Mouse (Mus musculus) frontal cortex, adult 2 months (tissue): ENCODE data around the gene Exosc10. TPM values are rescaled to one million over a fixed set of nuclear protein-coding genes. Genes with fewer than 3 reads are reported as not detected.

Experiments used
- DNase-seq, 2 experiments: peaks; one replicate each; pipeline ENCODE4 v3.0.0; 2022; ENCODE audit warnings: low spot score in 1 of 2; ENCODE audit errors: extremely low spot score in 1 of 2
- polyA plus RNA-seq: library from polyadenylated mRNA; depleted of rRNA; stranded (reverse); fragments of >200 nt; gene quantifications from 2 replicates; pipeline ENCODE4 v1.2.3, GENCODE M21; 2012

Exosc10 gene
- polyA plus RNA-seq, 1 experiment, result 44.8 TPM

DNA sequence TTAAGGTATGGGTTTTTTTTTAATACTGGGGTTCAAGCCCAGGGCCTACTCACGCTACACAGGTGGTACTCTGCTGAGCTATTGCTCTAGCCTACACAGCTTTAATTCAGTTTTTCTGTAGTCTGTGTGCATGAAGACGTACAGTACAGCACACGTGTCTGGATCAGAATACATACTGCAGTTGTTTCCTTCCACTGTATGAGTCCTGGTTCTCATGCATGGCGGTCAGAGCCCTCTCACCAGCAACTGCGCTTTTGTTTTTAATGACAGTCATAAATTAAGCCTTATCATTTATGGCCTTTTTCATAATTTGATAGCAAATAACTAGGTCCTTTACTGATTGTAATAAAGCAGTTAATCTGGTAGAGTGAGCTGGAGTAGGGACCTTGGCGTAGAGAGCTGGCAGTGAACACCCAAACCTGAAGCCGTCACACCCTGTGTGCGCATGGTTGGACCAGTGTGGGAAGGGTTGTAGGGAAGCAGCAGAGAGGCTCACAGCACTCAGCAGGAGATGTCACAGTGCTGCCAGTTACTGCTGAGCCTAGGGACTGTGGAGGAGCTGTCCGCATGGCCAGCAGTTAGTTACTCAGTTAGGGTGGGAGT, 12.6 kb downstream of the Exosc10 start:
- no peak for DNase-seq

DNA sequence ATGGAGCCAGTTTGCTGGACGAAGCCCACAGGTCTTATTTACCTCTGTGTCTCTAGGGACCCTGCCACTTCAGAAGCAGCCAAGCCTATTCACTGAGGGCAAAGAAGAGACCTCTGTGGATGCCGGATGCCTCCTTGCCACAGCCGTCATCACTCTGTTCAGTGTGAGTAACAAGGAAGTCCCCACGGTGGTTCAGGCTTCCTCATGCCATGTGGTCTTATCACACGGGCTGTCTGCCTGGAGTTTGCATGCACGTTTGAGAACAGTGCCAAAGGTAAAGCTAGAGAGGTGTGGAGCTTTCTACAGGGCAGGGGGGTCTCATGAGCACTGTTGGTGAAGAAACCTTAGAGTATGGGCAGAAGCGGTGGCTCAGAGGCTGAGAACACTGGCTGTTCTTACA, 15.0 kb downstream of the Exosc10 start:
- DNase-seq, result no peak

DNA sequence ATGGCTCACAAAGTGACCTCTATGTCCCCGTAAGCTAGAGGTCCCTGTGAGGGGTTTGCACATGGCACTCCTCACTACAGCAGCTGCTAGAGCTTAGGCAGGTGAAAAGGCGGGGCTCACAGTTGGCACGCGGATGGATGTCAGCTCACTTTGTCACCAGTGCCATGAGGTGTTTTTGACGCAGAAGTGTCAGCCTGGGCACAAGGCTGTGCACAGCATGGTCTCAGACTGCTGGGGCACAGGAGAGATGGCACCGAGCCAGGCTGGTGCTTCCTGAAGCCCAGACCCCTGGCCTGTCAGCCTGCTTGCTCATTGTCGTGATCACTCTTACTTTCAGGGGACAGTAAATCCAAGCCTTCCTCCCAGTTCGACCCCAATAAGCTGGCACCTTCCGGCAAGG, 22.5 kb downstream of the Exosc10 start:
- no peak for DNase-seq

DNA sequence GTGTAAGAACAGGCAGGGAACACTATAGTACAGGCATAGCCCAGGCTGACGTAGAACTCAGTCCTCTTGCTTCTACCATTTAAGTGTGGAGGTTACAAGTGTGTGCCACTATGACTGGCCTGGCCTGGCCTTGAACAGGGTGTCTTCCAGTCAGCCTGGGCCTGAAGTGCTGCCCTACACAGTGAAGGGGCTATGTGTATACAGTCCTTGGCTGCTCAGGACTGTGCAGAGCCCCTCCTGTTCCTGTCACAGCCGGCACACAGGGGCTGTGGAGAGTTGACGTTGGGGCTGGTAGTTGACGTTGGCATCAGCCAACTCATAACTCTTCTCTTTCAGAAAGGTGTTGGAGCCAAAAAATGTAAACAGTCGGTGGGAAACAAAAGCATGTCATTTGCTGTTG, 23.2 kb downstream of the Exosc10 start:
- DNase-seq, result no peak

DNA sequence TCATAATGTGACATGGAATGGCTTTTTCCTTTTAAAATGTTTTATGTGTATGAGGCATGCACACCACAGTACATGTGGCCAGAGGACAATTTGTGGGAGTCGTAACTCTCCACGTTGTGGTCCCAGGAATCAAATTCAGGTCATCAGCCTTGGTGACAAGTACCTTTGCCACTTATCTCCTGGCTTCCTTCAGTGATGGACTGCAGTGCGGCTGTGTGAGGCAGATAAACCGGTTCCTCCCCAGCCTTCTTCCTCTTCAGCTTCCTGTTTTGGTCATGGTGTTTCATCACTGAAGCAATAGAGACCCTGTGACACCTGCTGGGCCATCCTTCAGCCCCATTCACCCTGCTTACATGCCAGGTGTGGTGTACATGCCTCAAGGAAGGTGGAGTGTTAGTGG, 25.0 kb downstream of the Exosc10 start:
- DNase-seq, result no peak

DNA sequence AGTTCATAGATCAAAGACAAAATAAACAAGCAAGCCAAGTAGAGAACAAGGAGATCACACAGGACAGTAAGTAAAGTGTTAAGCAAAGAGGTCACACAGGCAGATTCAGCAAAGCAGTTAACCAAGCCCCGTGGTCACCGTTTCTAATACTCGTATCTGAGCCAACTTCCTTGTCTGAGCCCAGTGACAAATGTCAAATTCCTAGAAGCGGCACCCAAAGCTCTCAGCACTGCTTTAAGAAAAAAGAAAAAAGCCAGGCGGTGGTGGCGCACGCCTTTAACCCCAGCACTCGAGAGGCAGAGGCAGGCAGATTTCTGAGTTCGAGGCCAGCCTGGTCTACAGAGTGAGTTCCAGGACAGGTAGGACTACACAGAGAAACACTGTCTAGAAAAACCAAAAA, 28.4 kb downstream of the Exosc10 start:
- no peak for DNase-seq

DNA sequence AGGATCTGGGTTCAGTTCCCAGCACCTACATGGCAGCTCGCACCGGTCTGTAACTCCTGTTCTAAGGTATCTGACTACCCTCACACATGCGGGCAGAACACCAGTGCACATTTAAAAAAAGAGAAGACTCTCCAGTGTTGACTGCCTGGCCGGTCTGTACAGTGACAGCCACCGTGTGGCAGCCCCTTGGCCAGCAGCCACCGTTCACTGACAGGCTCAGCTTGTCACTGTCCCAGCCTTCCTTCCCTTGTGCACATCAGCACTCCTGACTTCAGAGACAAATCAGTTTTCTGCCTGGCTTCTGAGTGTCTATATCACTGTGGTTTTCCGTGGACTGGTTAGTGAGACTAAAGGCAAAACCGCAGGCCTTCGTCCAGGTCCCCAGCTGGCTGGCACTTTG, 30.6 kb downstream of the Exosc10 start:
- DNase-seq, result no peak

DNA sequence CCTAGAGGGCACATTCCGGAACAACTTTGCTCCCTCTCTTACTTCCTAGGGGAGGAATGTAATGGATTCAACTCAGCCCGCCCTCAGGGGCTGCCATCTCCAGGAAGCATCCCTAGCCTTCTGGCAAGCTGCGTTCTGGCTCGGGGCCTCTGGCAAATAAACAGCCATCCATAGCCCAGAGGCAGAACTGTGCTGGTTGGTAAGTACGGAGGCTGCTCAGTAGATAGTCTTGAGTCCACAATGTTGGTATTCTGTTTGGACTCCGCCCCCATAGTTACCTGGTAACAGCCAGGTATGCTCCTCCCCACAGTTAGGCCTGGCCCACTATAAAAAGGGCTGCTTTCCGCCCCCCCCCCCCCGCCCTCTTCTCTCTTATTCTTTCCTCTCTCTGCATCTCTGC, 31.3 kb downstream of the Exosc10 start:
- DNase-seq, result no peak

DNA sequence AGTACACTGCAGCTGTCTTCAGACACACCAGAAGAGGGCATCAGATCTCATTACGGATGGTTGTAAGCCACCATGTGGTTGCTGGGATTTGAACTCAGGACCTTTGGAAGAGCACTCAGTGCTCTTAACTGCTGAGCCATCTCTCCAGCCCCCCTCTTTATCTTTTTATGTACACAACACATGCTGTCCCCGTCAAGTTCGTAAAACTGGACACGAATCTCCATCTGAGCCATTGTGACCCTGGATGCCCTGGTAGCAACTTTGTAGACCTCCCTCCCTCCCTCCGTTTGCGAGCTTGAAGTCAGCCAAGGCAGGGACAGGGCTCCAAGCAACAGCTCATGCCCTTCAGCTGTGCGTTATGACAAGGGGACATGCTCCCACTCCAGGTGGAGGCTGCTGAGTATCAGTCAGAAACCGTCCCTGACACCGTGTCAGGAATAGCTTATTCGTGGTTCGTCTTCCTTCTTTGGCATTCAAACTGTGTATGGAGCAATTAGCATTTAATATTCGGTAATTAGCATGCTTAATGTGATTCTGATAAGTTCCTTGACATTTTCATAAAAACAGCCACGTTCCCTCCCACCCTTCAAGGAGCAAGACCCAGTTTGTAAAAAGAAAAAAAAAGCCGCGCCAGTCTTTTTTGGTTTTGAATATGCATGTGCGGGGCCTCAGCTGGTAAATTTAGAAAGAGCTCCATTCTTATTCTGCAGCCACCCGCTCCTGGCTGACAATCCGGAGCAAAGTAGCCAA, 32.4 kb downstream of the Exosc10 start:
- no peak for DNase-seq

DNA sequence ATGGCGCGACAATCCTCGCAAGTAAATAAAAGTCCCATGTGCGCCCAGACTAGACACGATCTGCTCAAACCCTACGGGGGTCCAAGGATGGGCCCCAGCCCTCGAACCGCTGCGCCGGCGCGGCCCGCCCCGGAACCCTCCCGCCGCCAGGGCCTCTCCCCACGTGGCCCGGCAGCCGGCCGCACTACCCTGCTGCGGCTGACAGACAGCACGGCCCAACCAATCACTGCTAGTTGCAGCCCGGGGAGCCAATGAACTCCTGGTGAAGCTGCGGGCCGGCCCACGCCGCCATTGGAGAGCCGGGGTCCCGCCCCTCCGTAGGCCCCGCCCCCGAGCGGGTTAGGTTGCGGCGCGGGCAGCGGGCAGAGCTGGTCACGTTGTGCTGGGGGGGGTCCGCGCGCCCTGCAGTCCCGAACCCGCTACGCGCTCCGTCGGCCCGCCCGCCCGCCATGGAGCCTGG, 33.0 kb downstream of the Exosc10 start, which contains the start of gene Srm:
Srm (plus strand) TSS at position 333 of the 460 bp plus-strand sequence.
- peak; percentile 97 for DNase-seq

DNA sequence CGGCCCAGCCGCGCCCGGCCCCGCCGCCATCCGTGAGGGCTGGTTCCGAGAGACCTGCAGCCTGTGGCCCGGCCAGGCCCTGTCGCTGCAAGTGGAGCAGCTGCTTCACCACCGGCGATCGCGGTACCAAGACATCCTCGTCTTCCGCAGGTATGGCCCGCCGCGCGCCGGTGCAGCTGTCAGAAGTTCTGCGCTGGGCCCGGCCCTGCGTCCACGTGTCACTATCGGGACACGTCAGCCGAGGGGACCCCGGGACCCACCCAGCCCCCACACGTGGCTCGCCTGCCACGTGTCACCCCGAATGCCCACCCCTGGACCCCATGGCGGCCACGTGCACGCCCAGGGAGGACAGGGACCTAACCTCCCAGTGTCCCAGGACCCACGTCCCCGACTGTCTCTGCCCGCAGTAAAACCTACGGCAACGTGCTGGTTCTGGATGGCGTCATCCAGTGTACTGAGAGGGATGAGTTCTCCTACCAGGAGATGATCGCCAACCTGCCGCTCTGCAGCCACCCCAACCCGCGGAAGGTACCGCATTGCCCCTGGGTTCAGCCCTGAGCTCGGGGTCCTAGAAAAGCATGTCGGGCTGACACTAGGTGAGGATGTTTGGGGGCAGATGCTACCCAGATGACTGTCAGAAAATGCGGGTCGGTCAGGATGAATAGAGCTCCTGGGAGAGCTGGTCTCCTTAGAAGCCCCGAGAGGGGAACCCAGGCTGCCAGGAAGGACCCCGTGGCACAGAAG, 33.6 kb downstream of the Exosc10 start:
- DNase-seq, result peak in 1 of 2 experiments; percentile 31

DNA sequence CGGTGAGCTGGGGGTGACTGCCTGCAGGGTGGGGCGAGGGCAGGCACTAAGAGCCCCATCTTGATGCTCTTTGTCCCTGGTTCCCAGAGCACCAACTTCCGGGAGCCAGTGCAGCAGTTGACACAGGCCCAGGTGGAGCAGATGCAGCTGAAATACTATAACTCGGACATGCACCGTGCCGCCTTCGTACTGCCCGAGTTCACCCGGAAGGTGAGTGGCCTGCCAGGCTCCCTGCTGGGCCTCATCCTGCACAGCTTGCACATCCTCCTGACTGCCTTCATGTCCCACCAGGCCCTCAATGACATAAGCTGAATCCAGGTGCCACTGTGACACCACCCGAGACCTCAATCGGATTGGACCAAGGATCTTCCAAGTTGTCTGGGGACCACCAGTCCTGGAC, 35.8 kb downstream of the Exosc10 start:
- no peak for DNase-seq

DNA sequence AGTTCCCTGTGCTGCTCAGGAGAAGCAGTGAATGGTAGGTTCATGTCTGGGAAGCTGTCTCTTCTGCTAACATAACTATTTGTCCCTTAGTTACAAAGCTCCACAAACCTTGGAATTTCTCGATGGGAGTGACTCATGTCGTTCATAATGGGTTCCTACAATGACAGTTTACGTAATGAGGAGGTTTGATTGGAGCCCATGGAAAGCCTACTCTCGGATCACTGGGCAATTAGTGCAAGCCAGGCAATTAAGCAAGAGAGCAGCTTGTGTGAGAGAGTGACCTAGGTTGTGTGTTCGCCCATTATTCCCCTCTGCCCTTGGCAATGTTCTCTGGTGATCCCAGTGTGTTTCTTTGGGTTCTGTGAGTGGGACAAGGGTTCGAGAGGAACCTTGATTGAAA, 37.7 kb downstream of the Exosc10 start:
- no peak for DNase-seq

DNA sequence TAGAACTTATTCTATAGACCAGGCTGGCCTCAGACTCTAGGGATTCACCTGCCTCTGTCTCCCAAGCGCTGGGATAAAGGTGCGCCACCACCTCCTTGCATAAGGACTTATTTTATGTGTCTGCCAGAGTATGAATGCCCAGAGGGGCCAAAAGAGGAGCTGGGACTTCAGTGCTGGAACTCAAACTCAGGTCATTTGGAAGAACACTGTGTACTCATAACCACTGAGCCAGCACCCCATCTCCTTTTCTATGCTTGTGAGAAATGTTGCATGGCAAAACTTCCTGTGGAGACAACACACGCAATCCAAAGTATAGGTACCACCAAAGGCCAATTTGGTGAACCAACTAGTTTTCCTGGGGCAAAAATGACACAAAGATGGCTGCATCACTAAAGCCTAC, 38.5 kb downstream of the Exosc10 start:
- DNase-seq, result no peak

DNA sequence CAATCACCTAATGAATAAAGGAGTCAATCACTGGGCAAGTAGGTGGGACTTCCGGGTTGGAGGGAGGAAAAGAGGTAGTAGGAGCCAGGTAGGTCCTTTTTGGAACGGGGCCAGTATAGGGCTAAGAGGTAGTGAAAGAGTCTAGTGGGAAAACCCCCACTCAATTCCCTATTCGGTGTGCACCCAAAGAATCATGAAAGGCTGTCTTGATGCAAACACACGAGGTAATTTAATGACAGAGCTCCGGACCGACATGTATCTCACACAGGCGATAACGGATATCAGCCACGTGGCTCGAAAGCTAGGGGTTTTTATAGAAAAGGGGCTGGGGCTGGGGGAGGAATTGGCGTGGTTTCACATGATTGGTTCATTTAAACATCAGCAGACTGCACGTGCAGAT, 40.6 kb downstream of the Exosc10 start:
- no peak for DNase-seq

DNA sequence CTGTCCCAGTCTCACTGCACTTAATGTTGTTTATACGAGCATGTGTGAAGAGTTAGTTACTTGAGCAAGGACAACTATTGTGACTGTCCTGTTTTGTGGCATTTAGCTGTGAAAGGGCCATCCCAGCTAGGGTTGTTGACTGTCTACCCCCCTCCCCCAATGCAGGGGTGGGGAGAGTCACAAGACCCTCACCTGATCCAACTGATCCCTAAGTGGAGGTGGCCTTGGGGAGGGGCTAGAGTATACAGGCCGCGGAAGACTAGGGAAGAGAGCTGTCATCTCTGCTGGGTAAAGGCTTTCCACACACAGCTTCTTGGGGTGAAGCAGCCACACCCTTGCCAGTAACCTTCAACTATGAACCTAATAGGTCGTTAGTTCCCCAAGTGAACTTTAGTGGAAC, 42.1 kb downstream of the Exosc10 start:
- DNase-seq, result no peak

DNA sequence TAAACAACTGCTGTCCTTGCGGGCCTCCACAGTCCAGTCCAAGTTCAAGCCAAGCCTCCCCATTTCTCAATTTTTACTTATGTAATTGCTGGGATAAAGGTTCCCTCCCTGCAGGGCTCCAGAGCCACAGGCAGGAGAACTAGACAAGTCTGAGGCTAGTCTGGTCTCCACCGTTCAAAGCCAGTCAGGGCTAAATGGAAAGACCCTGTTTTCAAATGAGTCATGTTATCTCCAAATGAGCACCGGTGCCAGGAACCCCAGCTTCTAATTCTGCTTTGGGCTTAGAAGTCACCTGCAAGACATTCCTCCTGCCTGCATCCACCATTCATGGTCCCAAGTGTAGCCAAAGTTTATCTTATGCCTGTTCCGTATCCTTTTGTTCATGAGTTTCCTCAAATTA, 43.6 kb downstream of the Exosc10 start:
- no peak for DNase-seq

DNA sequence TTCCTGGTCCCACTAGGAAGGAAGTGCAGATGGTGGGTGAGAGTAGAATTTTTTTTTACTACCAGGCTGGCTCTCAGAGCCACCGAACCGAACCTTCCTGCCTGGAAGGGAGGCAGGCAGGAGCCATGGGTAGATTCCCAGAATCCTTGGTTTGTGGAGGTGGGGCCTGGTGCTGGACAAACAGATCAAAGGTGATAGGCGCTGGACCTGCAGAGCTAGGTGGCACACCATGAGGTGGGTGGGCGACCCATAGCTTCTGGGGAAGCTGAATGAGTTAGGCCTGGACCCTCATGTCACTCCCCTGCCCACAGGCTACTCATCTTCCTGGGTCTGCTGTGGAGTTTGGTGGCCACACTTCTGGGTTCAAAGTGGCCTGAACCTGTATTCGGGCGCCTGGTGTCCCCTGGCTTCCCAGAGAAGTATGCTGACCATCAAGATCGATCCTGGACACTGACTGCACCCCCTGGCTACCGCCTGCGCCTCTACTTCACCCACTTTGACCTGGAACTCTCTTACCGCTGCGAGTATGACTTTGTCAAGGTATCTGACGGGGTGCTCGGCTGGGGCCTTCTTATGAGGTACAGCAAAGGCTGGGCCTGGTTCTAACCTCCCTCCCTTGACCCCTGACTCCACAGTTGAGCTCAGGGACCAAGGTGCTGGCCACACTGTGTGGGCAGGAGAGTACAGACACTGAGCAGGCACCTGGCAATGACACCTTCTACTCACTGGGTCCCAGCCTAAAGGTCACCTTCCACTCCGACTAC, 44.3 kb downstream of the Exosc10 start, which contains the start of gene Masp2:
Masp2 (plus strand) TSS at position 198 of the 764 bp plus-strand sequence.
- no peak for DNase-seq

DNA sequence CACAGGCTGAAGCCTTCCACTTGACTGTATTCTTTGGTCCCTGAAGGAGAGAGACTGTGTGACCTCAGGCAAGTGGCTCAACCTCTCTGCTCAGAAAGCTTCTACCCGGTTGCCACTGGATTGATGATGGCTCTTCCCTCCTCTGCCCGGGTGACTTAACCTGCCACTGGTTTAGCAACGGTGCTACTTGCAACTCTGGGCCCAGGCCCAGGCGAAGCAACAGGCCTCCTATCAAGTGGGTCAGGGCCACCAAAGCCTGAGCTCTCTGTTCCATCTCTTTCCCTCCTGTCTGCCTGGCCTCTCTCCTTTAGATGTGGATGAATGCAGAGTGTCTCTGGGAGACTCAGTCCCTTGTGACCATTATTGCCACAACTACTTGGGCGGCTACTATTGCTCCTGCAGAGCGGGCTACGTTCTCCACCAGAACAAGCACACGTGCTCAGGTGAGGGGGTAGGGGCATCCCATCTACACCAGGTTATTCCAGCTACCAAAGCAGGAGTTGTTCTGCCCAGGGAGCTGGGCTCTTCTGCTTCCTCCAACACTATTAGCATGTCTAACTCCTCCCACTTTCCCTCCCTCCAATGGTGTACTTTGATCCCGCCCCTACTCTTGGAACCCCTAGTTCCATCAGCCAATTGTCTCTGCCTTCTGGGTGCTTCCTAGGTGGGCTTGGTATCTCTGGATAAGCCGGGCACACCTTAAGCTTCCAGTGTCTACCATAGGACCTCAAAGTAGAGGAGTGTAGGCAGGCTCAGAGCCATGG, 45.3 kb downstream of the Exosc10 start:
- DNase-seq, result peak in 1 of 2 experiments; percentile 40

DNA sequence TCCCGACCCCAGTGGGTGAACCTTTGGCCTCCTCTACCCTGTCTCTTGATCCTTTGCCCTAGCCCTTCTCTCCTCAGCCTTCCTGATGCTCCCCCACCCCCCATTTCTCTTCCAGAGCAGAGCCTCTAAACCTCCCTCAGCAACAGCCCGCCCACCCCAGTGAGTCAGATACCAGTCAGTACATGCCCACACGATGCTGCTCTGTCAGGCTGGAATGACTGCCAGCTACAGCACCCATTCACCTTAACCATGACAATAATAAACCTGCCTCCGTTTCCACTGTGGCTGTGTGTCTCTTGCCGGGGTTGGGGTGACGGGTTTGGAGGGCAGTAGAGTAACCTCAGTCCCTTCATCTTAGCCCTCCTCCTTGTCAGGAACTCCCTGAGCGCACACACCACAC, 45.9 kb downstream of the Exosc10 start:
- peak; percentile 66 to 84 for DNase-seq
